Mouse (Mus musculus) cortical plate, adult 2 months (tissue): ENCODE results near the gene Shank3. TPM values are rescaled to one million over a fixed set of nuclear protein-coding genes. Genes with fewer than 3 reads are reported as not detected.

ENCODE experiments used
- H3K27ac ChIP-seq: fragments of 200-500 bp; 2 replicates; pipeline ENCODE4 v1.5.1; 2012; ENCODE audit warnings: low read length, control low read depth, inconsistent platforms; ENCODE audit not compliant: insufficient read depth
- H3K4me1 ChIP-seq: fragments of 200-500 bp; 2 replicates; pipeline ENCODE4 v1.6.1; 2011; ENCODE audit warnings: low read length; ENCODE audit not compliant: control insufficient read depth, insufficient read depth
- H3K4me3 ChIP-seq: fragments of 200-500 bp; 2 replicates; pipeline ENCODE4 v1.5.1; 2011; ENCODE audit warnings: mild to moderate bottlenecking, low read length, control low read depth; ENCODE audit not compliant: insufficient read depth
- CTCF ChIP-seq: fragments of 200-500 bp; IDR thresholded peaks from 2 replicates; pipeline ENCODE4 v1.5.1; 2011; ENCODE audit warnings: mild to moderate bottlenecking, control low read depth, low read length; ENCODE audit not compliant: insufficient read depth; ENCODE audit errors: extremely low read depth
- POLR2A ChIP-seq: fragments of 200-500 bp; IDR thresholded peaks from 2 replicates; pipeline ENCODE4 v1.6.1; 2011; ENCODE audit warnings: mild to moderate bottlenecking, low read length, control low read depth; ENCODE audit not compliant: insufficient read depth; ENCODE audit errors: extremely low read depth
- polyA plus RNA-seq: library from polyadenylated mRNA; depleted of rRNA; stranded (reverse); fragments of >200 nt; gene quantifications from 2 replicates; pipeline ENCODE4 v1.2.3, GENCODE M21; 2012

The Shank3 gene
- polyA plus RNA-seq, 1 experiment = 98.8 TPM

DNA sequence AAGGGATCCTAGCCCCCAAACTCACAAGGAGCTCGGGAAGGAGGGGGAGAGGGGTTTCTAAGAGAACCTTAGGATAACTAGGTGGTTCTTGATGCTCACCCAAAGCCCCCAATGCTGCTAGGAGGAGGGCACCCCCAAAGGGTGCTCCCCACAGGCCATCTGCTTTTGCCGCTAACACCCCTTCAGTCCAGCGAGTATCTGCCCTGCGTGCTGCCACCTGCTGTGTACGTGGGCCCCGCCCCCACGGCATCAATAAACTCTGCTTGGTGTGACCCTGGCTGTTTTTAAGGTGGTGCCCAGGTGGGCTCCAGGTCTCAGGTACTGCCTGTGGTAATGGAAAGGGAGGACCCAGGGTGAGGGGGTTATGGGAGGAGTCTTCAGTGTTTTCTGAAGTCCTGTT, 37.2 kb upstream of the Shank3 start:
- no peaks in the 10 kb centered on the region for H3K4me1 ChIP-seq
- no peak overlapping the region for H3K27ac ChIP-seq
- H3K4me3 ChIP-seq = no peak overlapping the region
- TF ChIP-seq CTCF (no peak), POLR2A (no peak)

DNA sequence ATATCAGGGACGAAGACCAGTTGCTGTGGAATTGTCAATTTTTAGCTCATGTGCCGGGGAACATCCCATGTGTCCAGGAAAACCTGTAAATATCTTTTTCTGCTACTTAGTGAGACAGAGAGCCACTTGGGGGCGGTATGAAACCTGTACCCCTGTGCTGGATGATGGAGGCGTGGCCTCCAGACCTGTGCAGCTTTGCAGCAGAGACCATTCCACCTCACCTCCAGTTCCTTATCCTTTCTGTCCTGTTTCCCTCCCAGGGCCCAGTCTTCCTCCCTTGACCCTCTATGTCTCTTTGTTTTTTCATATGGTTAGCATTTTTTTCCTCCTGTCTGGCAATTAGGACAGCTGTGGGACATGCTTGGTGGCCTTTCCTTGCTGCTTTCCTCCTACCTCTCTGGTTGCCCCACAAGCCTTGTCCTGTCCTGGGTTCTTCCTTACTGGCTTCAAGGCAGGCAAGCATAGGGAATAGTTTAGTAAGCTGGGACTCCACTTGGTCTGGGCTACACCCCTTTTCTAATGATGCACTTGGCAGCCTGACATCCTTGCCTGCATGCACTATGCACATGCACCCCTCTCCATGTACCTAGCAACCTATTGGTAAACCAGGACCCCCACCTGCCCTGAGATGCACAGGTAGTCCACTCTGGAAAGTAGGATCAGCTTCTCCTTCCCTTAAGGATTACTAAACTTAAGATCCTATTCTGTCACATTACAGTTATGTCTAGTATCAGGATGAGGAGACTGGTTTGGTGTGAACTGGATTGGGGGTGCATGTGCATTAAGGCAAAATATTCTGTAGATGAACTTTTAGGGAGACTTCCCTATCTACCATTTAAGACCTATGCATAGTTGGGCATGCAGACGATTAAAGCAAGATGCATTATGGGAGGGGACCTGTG, 35.8 kb upstream of the Shank3 start:
- no peak overlapping the region for H3K4me3 ChIP-seq
- peak; percentile 18; the same call in 1 of the 2 replicates for TF ChIP-seq CTCF
- no peak for TF ChIP-seq POLR2A
- no peak overlapping the region for H3K27ac ChIP-seq

DNA sequence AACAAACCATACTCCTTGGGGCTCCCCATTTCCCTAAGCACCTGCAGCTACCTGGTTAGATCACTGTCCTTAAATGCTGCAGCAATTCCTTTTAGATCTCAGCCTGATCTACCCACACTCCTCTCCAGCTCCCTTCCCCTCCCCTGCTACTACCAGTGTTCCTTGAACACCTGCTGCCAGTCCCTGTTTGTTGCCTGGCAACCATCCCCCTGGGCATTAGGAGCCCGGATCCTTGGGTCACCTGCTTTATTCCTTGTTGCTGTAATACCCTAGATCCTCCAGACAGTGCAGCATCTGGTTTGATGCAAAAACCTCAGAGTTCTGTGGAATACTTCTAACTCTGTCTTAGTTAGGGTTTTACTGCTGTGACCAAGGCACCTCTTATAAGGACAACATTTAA, 34.4 kb upstream of the Shank3 start:
- no peak for TF ChIP-seq CTCF
- TF ChIP-seq POLR2A = no peak
- Histone ChIP-seq H3K4me1 (no peaks in the 10 kb centered on the region), H3K27ac (no peak overlapping the region), H3K4me3 (no peak overlapping the region)

More for the DNA sequence above, 35.8 kb upstream of the Shank3 start:
- no peaks in the 10 kb centered on the region for H3K4me1 ChIP-seq

DNA sequence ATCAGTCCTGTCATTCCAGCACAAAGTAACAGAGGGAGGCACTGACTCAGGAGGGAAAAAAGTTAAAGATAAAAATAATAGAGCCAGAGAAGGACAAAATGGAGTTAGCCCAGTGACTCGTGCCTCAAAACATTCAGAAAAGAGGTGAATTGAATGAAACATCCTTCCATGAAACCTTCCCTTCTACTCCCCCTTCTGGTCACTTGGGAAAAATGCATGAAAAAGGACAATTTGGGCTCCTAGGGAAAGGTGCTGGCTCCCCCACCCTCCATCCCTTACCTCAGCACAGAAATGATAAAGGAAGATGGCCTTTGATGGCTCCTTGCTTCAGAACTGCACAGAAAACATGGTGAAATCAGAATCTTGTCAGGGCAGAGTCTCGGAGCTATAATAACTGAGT, 30.8 kb upstream of the Shank3 start:
- H3K4me1 ChIP-seq = no peaks in the 10 kb centered on the region
- no peak overlapping the region for H3K27ac ChIP-seq
- peak; percentile 54 for TF ChIP-seq CTCF
- no peak for TF ChIP-seq POLR2A
- no peak overlapping the region for H3K4me3 ChIP-seq

DNA sequence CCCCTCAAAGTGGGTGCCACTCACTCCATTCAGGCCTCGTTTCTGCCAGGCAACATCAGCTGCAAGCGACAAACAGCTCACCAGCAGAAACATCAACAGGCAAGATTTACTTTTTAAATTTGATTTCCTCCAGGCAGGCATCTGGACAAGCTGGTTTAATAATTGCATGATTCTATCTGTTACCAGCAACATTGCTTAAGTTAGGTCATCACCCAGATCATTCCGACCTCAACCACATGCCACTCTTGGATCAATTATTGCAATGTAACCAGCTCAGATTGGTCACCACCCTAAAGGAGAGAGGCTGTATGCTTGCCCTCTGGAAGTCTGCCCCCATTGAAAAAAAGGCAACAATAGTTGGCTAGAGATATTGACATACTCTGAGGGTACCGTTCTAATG, 27.9 kb upstream of the Shank3 start:
- H3K27ac ChIP-seq = no peak overlapping the region
- H3K4me3 ChIP-seq = no peak overlapping the region
- TF ChIP-seq POLR2A (no peak), CTCF (no peak)
- no peaks in the 10 kb centered on the region for H3K4me1 ChIP-seq

DNA sequence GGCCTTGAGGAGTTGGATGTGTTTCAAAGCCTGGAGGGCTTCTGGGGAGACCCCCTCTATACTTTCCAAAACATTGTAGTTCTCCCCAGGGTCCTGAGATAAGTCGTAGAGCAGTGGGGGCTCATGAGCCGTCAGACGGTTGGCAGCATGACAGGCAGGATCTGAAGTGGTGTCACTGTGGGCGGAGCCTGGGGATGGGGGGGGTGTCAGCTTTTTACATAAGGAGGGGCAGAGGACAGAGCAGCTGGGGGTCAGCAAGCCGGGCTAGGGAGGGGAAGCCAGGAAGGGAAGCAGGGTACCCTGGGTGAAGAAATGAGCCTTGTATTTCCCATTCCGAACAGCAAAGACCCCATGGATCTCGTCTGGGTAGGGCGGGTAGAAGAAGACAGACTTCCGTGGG, 26.1 kb upstream of the Shank3 start:
- TF ChIP-seq CTCF = no peak
- no peak for TF ChIP-seq POLR2A
- H3K4me1 ChIP-seq = peaks cover 2% of the 10 kb centered on the region
- H3K27ac ChIP-seq = no peak overlapping the region
- H3K4me3 ChIP-seq = no peak overlapping the region

DNA sequence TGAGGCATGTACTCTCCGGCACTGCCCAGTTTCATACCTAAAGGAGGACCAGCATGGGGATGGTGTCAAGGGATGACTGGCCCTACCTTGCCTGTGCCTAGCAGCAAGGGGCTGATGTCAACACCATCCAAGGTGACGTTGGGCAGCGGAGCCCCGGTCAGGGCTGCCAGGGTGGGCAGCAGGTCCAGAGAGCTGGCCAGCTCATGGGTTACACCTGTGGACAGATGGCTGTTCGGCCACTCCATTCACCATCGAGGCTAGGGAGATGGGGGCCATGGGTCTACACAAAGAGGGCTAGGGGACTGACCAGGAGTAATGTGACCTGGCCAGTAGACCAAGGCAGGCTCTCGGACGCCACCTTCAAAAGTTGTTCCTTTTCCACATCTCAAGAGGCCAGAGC, 25.5 kb upstream of the Shank3 start:
- no peak overlapping the region for H3K4me3 ChIP-seq
- peaks cover 2% of the 10 kb centered on the region for H3K4me1 ChIP-seq
- H3K27ac ChIP-seq = no peak overlapping the region
- TF ChIP-seq POLR2A = no peak
- TF ChIP-seq CTCF = no peak

DNA sequence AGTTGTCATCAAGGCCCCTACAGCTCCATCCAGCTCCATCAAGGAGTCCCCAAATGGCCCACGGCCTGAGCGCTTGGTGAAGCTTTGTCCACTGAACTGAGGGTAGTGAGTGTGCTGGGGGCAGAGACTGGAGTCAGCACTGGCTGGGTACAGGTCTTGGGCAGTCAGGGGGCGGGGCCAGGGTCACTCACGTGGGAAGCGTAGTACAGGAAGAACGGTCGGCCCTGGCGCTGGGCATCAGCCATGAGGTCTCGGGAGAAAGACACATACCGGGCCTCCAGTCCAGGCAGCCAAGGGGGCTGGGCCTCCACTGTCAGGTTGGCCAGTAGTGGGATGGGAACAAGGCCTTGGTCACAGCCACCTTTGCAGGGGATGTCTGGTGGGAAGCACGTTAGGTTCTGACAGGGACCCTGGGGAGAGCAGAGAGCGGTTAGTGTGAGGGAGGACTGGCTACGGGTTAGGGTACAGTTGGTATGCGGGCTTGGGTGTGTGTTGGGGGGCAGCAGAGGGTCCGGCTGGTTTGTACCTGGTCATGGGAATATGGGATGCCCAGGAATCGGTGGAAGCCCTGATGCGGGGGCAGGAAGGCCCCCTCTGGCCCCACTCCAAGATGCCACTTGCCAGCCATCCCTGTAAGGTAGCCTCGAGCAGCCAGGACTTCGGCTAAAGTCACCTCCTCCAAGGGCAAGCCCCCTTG, 24.7 kb upstream of the Shank3 start:
- H3K4me3 ChIP-seq = peak overlapping the region; percentile 85; the same call in 1 of the 2 replicates

DNA sequence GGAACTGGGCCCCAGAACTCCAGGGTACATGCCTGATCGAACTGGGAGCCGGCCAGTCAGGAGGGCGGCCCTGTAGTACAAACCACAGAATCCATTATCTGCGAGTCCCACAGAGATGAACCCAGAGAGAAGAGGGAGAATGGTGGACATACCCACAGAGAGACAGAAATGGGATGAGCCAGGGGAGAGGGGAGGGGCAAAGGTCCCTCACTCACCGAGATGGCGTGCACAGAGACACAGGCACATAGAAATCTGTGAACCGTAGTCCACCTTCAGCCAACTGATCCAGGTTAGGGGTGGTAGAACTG, 24.2 kb upstream of the Shank3 start:
- H3K4me3 ChIP-seq = peak overlapping the region; percentile 85
- TF ChIP-seq CTCF (no peak), POLR2A (no peak)
- H3K27ac ChIP-seq = no peak overlapping the region
- peaks cover 3% of the 10 kb centered on the region for H3K4me1 ChIP-seq

More for the DNA sequence above, 24.7 kb upstream of the Shank3 start:
- peaks cover 2% of the 10 kb centered on the region for H3K4me1 ChIP-seq
- TF ChIP-seq CTCF (no peak), POLR2A (no peak)
- H3K27ac ChIP-seq = no peak overlapping the region

DNA sequence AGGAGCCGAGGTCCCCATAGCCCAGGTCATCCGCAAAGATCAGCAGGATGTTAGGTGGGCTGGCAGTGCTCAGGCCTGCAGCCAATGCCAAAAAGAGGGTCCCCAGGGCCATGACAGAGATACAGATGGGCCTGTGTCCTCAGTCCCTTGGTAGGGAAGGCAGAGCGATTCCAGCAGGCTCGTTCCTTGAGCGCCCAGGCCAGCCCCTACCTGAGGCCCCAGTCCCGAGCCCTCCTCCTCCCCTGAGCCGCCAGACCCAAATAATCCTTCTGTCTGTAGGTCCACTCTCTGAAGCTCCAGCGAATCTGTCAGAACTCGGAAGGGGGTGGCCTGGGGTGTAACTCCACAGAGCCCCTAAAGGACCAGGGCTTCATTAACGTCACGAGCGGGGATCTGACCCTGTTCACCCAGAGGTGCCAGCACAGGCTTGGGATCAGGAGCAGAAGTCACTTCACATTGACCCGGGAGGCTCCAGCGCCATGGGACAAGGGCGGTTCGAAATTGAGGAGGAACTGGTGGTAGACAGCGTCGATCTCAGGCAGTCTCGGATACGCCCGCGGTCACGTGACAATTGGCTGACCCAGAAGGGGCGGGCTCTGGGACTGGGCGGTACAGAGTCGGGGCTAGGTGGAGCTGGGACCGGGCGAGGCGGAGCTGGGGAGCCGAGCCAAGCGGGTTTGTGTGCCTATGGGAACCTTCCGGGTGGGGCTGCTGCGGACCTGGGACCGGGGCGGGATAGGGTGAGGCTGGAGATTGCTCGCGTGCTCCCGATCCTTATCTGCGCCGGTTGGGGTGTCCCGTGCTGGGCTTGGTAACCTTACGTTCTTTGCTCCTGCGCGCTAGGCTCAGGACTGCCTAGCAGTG, 23.6 kb upstream of the Shank3 start:
- Histone ChIP-seq H3K27ac (peak overlapping the region; percentile 55), H3K4me3 (peak overlapping the region; percentile 85), H3K4me1 (peaks cover 6% of the 10 kb centered on the region)
- TF ChIP-seq POLR2A (peak; percentile 80), CTCF (no peak)

DNA sequence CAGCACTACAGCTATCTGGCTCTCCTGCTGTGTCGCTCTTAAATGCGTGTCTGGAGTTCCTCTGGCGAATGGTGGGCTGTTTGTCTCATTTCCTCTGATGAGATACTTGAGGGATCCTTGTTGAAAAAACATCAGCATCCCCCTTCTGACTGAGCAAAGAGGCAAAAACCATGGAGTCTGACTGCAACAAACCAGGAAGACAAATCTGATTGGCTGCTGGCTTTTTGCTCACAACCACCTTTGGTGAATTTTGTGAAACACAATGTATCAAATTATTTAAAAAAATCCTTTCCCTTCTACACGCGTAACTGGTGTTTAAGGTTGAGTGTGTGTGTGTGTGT, 23.0 kb upstream of the Shank3 start:
- TF ChIP-seq POLR2A (0 out of 2 replicates have a peak, but pooled peaks have one; percentile 41), CTCF (no peak)
- peak overlapping the region; percentile 85 for H3K4me3 ChIP-seq
- H3K4me1 ChIP-seq = peaks cover 6% of the 10 kb centered on the region
- H3K27ac ChIP-seq = peak overlapping the region; percentile 35
